Mouse (Mus musculus): ENCODE results near the gene Otog.
A peak's percentile ranks its signal among the peaks of the same experiment; 100 is the strongest.

Gene Otog

DNA sequence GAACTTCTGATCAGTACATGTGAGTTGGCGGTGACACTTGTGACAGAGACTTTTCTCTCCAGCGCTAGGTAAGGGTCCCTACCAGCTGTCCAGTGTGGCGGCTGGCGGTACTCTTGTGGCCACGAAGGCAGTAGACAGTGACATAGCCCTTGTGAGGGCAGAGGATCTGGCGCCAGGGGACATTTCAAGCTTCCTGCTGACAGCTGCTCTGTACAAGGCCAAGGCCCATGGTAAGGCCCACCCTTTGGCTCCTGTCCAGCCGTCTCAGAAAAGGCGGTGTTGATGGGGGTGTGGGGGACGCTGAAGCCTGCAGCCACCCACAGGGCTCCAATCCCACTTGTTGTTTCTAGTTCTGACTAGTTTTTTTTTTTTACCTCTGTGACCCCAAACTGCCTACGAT is 42.9 kb downstream of the Otog start:
- no peak for DNase-seq (ENCODE audit: low spot score in 2 of 2)

DNA sequence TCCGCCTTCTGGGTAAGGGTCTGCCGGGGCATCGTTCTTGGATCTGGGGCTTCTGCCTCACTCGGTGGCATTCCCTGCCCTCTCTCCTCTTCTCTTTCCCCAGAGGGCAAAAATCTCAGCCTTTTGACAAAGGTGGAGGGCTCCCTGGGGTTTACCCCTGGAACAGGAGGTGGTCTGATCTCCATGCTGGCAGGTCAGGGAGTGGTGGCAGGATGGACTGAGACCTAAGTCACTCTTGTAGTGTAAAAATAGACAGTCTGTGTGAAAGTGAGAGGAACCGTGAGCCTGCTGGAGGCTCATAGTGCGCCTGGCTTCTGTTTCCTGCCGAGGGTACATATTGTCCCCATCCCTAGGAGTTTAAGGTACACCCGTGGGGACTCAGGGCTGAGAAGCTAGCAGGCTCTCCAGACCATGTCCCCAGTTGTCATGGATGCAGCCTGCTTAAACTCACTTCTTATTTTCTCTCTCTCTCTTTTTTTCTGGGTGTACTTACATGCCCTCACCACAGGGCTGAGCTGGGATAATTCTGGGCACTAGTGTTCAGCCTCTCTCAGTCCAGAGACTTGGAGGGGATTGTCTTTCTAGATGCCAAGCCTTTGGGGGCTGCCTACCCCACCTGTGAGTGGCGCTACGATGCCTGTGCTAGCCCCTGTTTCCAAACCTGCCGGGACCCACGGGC is 44.5 kb downstream of the Otog start:
- no peak for DNase-seq (ENCODE audit: low spot score in 2 of 2)

DNA sequence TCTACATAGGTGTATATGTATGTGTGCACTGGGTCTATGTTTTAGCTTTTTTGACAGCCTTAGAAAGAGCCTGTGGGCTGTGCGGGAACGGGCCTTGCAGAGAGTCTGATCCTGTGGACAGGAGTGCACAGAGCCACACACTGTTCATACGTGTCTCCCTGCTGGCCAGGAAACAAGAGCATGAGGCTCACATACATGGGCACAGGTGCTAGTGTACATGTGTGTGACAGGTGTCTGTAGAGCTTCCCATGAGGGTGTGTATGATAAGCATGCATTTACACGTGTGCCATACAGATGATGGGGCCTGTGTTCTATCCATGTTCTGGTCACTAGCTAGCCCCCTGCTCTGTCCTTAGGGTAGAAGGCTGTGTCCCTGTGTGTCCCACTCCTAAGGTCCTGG is 45.6 kb downstream of the Otog start:
- DNase-seq (ENCODE audit: low spot score in 2 of 2), result no peak

DNA sequence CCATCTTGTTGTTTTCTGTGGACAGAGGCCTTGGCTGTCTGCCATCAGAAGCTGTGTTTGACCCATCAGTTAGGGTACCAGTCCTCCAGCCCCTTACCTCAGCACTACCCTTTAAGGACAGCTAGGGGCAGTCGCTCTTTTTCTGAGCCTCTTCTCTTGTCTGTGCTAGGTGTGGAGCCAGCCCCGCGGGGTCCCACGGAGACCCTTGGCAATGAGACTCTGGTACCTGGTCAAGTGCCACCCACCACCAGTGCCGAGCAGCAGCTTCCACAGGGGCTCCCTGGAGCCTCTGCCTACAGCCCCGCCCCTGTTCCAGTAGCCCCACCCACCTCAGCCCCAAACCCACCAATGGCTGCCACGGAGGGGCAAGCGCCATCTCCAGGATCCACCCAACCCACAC is 46.3 kb downstream of the Otog start:
- no peak for DNase-seq (ENCODE audit: low spot score in 2 of 2)

DNA sequence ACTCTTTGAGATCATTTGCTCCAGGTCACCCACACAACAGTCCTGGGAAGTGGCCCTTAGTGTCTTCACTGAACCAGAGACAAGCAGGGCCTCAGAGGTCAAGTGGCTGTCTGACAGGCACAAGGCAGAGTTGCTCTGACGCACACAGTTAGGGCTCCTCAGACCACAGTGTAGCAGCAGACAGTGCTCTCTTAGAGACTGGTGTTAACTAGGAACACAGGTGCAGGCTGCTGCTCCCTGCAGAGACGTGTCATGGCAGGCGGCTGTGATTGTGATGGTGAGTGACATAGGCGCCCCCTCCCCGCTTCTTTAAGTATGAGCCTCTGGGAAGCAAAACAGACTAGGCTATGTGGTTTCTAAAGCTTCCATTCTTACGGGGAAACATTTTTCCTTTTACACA is 55.5 kb downstream of the Otog start:
- DNase-seq (ENCODE audit: low spot score in 2 of 2), result no peak

DNA sequence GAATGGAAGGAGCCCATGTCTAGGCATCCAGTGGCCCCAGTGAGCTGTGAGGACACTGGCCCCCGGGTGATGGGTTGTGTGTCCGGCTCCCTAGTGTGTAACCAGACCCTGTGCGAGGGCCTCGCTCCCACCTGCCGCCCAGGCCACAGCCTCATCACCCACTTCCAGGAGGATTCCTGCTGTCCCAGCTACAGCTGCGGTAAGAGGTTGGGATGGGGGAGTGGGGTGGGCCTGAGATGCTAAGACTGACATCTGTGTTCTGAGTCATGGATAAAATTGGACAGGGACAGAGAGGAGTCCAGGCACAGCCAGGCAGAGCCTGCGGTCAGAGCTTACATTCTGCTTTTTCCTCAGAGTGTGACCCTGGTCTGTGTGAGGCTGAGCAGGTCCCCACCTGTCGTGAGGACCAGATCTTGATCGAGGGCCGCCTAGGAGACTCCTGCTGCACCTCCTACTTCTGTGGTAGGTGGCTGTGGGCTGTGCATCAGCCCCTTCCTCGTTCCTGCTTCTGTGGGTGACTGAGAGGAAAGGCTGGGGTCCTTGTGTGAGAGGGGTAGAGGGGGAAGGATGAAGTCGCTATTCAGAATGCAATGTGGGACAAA is 60.3 kb downstream of the Otog start:
- DNase-seq (ENCODE audit: low spot score in 2 of 2), result no peak

DNA sequence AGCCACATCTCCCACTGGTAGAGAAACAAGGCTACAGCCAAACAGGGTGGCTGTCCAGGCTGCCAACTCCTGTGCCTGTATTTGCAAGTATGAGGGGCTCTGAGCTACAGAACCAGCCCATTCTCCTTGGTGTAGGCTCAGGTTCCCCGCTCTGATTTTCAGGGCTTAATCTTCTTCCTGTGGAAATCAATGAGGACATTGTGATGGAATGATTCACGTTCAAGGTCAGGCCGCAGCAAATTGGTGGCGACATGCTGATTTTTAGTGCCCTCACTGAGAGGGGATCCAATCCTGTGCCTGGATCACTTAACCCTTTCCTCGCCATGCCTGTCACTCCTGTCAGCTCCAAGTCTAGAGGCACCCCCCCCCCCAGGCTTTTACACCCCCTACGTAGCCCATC is 72.7 kb downstream of the Otog start:
- no peak for DNase-seq (ENCODE audit: low spot score in 2 of 2)

DNA sequence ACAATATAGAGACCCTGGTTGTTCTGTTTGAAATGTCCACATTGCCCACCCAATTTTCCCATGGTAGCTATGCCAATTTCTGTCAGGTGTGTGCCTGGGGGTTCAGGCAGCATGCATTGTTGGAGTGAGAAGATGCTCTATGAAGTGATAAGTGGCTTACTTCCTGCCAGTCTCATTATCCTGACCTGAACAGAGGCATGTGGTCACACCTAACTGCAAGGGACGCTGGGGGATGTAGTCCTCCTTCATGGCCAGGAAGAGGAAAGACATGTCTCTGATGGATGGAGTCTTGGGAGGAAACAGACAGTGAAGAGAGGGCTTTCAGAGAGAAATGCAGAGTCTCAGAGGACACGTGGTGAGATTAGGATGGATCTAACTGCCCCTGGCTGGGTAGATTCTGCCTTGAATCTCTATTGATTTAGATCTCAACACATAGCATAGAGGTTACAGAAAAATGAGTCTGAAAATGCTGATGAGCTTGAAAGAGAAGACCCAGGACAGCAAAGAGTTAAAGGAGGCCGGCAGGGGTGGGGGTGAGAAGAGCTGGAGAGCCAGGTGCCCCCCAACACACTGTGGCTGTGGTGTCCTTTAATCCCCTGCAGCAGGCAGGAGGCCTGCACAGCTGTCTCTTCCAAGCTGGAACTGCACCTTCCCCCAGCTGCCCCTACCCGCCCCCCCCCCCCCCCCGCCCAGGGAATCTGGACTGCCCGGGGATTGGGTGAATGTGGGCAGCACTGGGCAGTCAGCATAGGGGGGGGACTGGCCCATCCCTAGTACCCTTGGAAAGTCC is 73.6 kb downstream of the Otog start:
- no peak for DNase-seq (ENCODE audit: low spot score in 2 of 2)

DNA sequence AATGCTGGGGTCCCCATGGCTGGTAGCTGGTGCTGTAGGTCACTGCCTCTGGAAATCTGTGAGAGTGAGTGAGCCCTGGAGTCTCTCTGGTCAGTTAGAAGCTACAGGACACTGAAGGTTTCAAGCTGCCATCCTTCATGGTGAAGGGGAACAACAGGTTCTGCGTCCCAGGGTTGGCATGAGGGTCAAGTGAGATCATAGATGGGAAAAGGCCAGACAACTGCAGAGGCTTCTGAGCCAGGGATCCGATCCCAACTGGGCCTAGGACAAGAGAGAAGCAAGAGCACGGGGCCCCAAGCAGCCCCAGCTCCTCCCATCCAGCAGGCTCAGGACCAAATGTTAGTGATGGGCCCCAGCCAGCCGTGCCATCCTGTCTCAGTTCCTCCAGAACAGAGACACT is 74.9 kb downstream of the Otog start:
- no peak for DNase-seq (ENCODE audit: low spot score in 2 of 2)

DNA sequence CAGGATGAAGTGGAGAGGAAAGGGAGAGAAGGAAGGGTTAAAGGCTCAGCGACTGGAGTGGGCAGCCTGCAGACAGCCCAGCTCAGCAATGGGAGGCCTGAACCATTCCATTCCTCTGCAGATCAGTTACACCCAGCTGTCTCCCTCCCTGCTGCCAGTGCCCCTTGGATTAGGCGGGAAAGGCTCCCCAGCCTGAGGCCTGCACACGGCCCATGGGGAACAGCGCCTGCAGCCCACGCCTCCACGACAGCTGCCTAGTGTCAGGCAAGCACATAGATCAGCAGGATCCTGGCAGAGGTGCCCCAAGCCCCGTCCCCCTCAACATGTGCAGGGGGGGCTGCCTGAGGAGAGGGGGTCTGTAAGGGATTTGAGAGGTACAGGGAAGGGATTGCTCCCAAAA is 76.2 kb downstream of the Otog start:
- DNase-seq (ENCODE audit: low spot score in 2 of 2), result no peak

DNA sequence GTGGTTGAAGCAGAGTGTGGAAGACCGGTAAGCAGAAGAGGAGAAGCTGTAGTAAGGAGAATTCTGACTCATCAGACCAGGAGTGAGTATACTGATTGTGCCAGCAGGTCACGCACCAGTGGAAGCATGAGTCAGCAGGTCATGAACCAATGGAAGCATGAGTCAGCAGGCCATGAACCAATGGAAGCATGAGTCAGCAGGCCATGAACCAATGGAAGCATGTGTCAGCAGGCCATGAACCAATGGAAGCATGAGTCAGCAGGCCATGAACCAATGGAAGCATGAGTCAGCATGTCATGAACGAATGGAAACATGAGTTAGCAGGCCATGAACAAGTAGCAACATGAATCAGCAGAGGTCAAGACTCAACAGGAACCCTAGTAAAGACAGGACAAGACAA is 80.5 kb downstream of the Otog start:
- no peak for DNase-seq (ENCODE audit: low spot score in 2 of 2)

DNA sequence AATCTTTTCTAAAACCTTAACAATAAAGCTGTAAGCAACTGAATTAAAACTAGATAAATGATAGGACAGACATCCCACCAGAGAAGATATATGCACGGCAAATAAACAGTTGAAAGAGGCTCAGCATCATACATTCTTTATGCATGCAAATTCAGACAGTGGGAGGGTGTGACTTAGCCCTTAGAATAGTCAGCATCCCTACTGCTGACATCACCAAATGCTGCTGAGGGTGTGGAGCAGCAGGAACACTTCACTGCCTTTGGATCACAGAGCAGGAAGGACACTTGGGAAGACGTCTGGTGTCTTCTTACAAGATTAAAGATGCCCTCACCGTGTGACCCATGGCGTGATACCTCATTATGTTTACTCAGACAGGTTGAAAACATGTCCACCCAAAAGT is 87.1 kb downstream of the Otog start:
- peak; percentile 9 to 23 for DNase-seq (ENCODE audit: low spot score in 2 of 2)

DNA sequence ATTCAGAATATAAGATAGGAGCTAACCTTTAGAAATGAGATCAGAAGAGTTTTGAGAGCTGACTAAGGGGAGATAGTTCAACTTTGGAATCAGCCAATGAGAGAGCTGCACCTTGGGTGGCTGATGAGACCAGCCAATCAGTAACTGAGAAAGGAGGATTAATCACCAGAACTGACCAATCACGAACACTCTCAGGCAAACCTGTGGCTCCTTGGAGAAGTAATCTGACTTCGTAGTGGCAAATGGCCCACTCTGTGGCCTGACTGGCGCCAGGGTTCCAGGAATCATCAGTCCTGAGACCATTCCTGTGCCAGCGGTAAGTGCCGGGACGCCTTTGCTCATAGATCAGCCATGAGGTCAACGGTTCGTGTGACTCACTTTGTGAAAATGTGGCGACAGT is 96.6 kb downstream of the Otog start:
- no peak for DNase-seq (ENCODE audit: low spot score in 2 of 2)

DNA sequence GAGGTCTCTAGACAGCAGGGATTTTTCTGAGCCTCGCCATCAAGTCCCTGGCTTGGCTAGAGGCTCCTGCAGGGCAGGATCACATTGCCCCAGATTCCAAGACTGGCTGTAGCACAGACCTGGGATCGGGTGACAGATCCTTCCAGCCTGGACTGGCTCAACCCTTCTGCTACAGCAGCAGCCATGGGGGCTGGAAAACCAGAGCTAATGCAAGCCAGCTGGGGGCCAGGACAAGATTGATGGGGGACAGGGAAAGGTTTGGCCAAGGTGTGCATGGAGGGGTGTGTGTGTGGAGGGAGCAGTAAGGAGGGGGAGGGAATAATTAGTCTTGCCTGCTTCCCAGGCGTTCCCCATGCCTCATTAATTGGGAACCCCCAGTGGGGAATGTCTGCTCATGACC is 99.0 kb downstream of the Otog start:
- DNase-seq (ENCODE audit: low spot score in 2 of 2), result no peak

DNA sequence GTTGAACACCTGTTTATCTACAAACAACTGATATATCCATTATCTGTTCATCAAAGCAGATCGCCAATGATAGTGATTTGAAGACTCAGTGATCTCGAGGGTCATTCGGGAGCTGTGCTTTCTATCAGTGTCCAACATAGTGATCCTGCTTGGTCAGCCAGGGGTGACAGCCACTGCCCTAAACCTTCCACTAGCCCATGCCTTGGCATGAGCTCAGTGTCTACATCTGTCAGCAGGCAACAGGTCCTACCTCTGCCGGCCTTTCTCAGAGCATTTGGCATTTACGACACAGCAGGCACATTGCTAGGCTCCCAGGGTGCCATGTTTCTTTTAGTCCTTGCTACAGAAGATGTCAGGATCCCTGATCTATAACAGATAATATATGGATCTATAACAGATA is 99.5 kb downstream of the Otog start:
- no peak for DNase-seq (ENCODE audit: low spot score in 2 of 2)

DNA sequence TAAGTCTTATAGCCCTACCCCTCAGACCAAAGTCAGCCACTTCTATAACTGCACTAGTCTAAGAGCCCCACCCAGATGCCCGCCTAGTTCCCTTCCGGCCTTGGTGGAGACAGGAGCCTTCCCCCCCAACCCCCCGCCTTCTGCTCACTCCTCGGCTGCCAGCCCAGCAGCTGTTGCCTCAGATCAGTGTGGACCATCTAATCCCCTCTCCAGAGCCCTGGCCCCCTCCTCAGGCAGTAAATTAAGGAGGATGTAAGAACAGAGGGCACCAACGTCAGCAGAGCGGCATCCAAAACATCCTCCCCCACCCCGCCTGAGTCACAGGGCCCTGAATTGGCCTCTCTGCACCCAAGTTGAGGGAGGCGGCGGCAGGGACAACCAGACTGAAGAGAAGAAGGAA is 100.7 kb downstream of the Otog start:
- no peak for DNase-seq (ENCODE audit: low spot score in 2 of 2)

DNA sequence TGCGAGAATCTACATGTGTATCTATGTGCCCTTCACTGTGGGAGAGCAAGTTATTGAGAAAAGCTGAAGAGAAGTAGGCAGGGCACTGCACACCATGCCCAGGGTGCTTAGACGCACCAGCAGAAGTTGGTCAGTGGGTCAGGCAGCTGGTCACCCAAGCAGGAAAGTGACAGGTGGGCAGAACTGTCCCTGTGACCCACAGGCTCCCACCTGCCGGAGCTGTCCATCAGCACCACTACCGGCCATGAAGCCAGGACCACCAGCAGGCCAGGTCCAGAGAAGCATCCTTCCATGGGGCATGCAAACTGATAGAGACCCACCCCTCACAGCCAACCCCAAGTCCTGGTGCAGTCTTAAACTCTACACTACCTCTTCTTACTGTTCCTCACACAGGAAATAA is 106.9 kb downstream of the Otog start:
- no peak for DNase-seq (ENCODE audit: low spot score in 2 of 2)

DNA sequence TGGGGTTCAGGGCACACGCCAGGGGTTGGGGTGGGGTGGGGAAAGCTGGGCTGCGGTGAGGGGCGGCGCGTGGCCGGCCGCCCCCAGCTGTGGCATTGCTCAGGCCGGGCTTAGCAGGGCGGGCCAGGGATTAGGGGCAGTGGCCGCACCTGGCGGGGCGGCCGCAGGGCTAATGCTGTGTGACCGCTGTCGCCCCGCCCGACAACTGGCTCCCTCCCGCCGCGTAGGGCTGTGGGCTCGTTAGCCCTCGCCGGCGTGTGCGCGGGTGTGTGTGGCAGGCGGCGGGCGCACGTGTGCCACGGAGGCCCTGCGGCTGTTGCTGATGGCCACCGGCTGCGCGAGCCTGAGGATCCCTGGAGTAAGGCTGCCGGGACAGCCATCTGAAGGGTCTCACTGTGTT is 108.0 kb downstream of the Otog start:
- DNase-seq (ENCODE audit: low spot score in 2 of 2), result no peak

DNA sequence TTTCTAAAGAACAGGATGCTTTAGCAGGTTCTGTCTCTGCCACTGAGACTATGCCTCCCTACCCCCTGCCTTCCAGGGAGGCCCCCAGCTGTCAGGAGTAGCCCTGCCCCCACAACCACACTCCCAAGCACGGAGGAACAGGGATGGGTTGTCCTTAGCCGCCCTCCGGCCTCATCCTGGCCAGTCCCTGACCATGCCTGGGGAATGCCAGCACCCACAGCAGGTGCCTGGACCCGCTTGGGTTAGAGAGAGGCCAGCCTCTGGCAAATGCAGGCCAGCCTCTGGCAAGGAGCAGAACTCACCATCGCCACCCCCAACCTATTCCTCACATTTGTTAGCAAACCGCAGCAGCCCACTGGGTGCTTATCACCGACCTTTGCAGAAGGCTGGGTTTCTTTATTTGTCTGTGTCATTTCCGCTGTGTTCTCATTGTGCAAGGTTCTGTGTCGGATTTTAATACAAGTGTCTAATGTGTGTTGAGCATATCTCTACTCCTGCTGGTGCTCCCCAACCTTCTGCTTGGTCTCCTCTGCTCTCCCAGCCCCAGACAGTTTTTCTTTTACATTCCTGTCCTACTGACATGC is 109.4 kb downstream of the Otog start:
- no peak for DNase-seq (ENCODE audit: low spot score in 2 of 2)

DNA sequence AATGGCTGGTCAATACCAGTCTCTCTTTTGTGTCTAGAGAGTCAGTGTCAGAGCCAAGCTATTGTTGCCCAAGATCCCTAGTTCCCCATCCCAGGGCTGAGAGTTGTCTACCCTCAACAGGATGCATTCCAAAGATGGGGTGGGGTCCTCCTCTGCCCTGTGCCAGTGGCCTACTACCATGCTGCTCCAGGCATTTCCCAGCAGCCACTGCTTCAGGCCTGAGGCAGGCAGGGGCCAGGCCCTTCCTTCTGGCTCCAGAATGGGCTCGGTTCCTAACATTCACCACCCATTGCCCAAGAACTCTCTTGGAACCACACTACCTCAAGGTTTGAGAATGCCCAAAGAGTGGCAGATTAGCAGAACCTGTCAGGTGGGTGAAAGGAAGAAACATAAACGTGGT is 112.0 kb downstream of the Otog start:
- DNase-seq (ENCODE audit: low spot score in 2 of 2), result no peak

DNA sequence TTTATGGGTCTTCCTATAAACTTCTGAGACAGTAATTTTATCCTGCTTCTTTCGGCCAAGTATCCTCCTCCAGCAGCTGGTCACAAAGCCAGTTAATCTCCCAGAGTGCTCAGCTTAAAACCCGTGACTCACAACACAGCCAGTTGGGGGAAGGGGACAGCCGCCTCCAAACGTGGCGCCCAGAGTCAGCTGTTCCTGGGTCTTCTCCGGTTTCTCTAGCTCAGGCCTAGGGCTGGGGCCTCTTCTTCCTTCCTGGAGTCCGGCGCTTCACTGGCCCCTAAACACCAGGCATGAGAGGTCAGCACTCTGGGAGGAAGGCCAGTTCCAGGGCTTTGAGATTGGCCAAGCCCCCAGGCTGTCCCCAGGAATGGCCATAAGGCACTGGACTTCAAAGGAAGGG is 112.4 kb downstream of the Otog start:
- DNase-seq (ENCODE audit: low spot score in 2 of 2), result no peak

DNA sequence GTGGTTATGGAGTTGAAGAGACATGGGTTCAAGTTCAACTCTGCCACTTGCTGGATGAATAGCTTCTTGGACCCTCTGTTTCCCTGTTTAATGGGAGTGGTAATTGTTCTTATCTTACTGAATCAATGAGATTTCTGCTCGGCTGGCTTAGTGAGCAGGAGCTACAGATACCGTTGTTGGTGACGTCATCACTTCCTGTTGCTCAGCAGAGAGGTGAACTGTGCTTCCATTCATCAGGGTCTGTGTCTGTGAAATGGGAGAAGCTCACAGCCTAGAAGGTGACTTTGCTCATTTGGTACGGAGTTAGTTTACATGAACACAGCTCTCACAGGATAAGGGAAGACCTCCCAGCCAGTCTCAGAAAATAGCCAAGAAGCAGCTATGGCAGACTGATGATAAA is 113.1 kb downstream of the Otog start:
- no peak for DNase-seq (ENCODE audit: low spot score in 2 of 2)
